Mouse (Mus musculus) lung, postnatal 0 days (tissue): ENCODE data around the gene Jam3.

Experiments used
- CTCF ChIP-seq: IDR thresholded peaks from 2 replicates; pipeline ENCODE4 v1.5.1; 2016; ENCODE audit warnings: antibody characterized with exemption, mild to moderate bottlenecking
- EP300 ChIP-seq: IDR thresholded peaks from 2 replicates; pipeline ENCODE4 v1.6.1; 2016; ENCODE audit warnings: antibody characterized with exemption, mild to moderate bottlenecking, control low read depth

GRCm38 (mm10) chr9:27135372-27135771, 19.8 kb downstream of the Jam3 start:
- no peak for TF ChIP-seq EP300
- TF ChIP-seq CTCF: no peak
